Mouse (Mus musculus): ENCODE measurements around the gene Klrb1a. TPM values are rescaled to one million over a fixed set of nuclear protein-coding genes. Genes with fewer than 3 reads are reported as not detected.

Gene Klrb1a
- polyA plus RNA-seq, 1 experiment from 2014 or later: not detected

DNA sequence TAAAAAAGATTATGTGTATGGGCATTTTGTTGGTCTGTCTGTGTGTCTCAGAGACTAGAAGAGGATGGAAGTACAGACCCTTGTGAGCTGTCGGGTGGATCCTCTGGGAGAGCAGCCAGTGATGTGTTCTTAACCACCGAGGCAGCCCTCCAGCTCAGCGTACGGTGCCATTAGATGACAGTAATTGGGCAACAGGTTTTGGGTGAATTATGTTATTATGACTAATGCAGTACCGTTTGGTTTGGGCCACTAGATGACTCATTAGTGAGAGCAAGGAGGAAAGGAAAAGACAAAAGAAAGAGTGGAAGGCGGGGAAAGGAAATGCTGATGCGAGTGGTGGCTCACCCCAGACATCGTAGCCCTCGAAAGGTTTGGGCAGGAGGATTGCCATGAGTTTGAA lies 28.7 kb downstream of the Klrb1a start:
- Histone ChIP-seq H3K4me2 (replicated peaks; ENCODE audit: low read depth, low read length) (no peak overlapping the region), H3K9ac (replicated peaks; ENCODE audit: low read depth, low read length) (no peak overlapping the region), H3K27ac (ENCODE audit: low read length) (no peak overlapping the region), H3K4me3 (ENCODE audit: low read depth, low read length) (no peak overlapping the region), H3K9me3 (ENCODE audit: control insufficient read depth, low read depth, low read length) (no peaks in the 10 kb centered on the region), H3K36me3 (ENCODE audit: control insufficient read depth, insufficient read depth, low read length) (no peaks in the 10 kb centered on the region), H3K27me3 (ENCODE audit: control insufficient read depth, insufficient read depth, low read length) (no peaks in the 10 kb centered on the region), H3K4me1 (ENCODE audit: control insufficient read depth, insufficient read depth, low read length) (no peaks in the 10 kb centered on the region)
- ATAC-seq (ENCODE audit: insufficient number of reproducible peaks, insufficient read depth, low FRiP score, low read depth): no peak
- 82% methylated on average over 9 of the region's 9 CpGs for WGBS

DNA sequence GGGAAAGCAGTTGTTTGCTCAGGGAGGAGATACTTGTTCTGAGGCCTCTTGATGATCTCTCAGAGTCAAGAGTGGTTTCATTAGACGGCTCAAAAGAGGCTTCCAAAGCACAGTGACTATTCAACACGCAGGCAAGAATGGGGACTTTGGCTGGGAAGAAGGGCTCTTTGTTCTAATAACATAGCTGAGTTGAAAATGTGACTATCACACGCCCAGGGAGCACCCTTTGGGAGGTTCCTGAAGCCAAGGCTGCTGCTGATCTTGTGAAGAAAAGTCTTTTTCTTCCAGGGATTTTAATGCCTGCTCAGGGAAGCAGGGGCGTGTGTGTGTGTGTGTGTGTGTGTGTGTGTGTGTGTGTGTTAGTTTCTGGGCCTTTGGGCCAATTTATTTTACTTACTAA lies 33.9 kb downstream of the Klrb1a start:
- Histone ChIP-seq H3K4me2 (replicated peaks; ENCODE audit: low read depth, low read length) (no peak overlapping the region), H3K4me1 (ENCODE audit: control insufficient read depth, insufficient read depth, low read length) (no peaks in the 10 kb centered on the region), H3K9me3 (ENCODE audit: control insufficient read depth, low read depth, low read length) (no peaks in the 10 kb centered on the region), H3K36me3 (ENCODE audit: control insufficient read depth, insufficient read depth, low read length) (no peaks in the 10 kb centered on the region), H3K9ac (replicated peaks; ENCODE audit: low read depth, low read length) (no peak overlapping the region), H3K27me3 (ENCODE audit: control insufficient read depth, insufficient read depth, low read length) (no peaks in the 10 kb centered on the region), H3K27ac (ENCODE audit: low read length) (no peak overlapping the region), H3K4me3 (ENCODE audit: low read depth, low read length) (no peak overlapping the region)
- ATAC-seq (ENCODE audit: insufficient number of reproducible peaks, insufficient read depth, low FRiP score, low read depth): no peak
- WGBS: 56% methylated on average over 4 of the region's 4 CpGs

DNA sequence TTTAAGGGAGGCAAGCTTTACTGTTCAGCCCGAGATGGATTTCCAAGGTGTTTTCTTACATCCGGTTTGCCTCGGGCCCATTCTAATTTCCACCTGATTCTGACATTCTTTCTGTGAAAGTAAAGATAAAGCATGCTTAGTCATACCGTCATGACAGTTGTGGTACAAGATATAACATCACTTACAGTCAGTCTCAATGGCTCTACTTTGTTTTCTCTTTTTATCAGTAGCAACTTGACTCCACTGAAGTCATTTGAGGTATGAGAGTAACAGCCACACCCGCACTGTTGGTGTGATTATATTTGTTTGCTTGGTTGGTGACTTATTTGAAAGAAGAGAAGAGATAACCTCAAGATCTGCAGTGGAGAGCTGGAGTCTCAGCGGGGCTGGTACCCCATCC lies 35.7 kb downstream of the Klrb1a start:
- WGBS: 57% methylated on average over 6 of the region's 6 CpGs
- H3K9me3 ChIP-seq (ENCODE audit: control insufficient read depth, low read depth, low read length): no peaks in the 10 kb centered on the region

DNA sequence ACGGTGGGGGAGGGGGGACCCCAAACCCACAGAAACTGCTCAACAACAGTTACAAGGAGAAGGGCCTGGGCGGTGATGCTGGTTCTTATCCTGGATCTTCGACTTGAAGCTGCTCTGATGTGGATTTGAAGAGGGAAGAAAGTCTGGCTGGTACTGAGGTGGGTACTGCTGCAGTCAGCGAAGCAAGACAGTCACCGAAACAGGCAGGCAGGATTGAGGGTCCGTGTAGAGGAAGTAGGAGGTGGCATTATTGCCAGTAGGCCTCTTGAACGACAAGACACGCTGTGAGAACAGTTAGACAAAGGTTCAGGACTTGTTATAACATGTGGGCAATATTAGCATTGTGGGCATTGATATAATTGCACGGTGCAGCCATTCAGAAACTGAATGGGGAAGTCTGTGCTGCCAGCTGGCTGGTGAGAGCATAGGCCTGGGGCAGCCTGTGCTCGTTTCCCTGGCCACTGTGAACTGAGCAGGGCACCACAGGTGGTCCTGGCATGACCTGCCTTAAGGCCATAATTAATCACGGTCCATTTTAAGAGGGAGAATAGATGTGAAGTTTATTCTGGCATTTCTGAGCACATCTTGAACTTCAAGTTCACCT lies 37.6 kb downstream of the Klrb1a start:
- Histone ChIP-seq H3K9me3 (ENCODE audit: control insufficient read depth, low read depth, low read length) (no peaks in the 10 kb centered on the region), H3K27me3 (ENCODE audit: control insufficient read depth, insufficient read depth, low read length) (no peaks in the 10 kb centered on the region), H3K4me3 (ENCODE audit: low read depth, low read length) (no peak overlapping the region), H3K4me1 (ENCODE audit: control insufficient read depth, insufficient read depth, low read length) (no peaks in the 10 kb centered on the region), H3K27ac (ENCODE audit: low read length) (no peak overlapping the region), H3K36me3 (ENCODE audit: control insufficient read depth, insufficient read depth, low read length) (no peaks in the 10 kb centered on the region), H3K9ac (replicated peaks; ENCODE audit: low read depth, low read length) (no peak overlapping the region), H3K4me2 (replicated peaks; ENCODE audit: low read depth, low read length) (no peak overlapping the region)
- ATAC-seq (ENCODE audit: insufficient number of reproducible peaks, insufficient read depth, low FRiP score, low read depth): no peak
- WGBS: 73% methylated on average over 11 of the region's 11 CpGs

More for the DNA sequence above, 35.7 kb downstream of the Klrb1a start:
- Histone ChIP-seq H3K4me3 (ENCODE audit: low read depth, low read length) (no peak overlapping the region), H3K27ac (ENCODE audit: low read length) (no peak overlapping the region), H3K4me1 (ENCODE audit: control insufficient read depth, insufficient read depth, low read length) (no peaks in the 10 kb centered on the region), H3K9ac (replicated peaks; ENCODE audit: low read depth, low read length) (no peak overlapping the region), H3K27me3 (ENCODE audit: control insufficient read depth, insufficient read depth, low read length) (no peaks in the 10 kb centered on the region), H3K4me2 (replicated peaks; ENCODE audit: low read depth, low read length) (no peak overlapping the region), H3K36me3 (ENCODE audit: control insufficient read depth, insufficient read depth, low read length) (no peaks in the 10 kb centered on the region)
- ATAC-seq (ENCODE audit: insufficient number of reproducible peaks, insufficient read depth, low FRiP score, low read depth): no peak

- H3K36me3 ChIP-seq (ENCODE audit: control insufficient read depth, insufficient read depth, low read length): no peaks in the 10 kb centered on the region
- peak; percentile 37; the same call in 1 of the 2 replicates for ATAC-seq (ENCODE audit: insufficient number of reproducible peaks, insufficient read depth, low FRiP score, low read depth)
- 21% methylated on average over 10 of the region's 10 CpGs for WGBS
- no peaks in the 10 kb centered on the region for H3K9me3 ChIP-seq (ENCODE audit: control insufficient read depth, low read depth, low read length)
- no peak overlapping the region for H3K4me2 ChIP-seq (replicated peaks; ENCODE audit: low read depth, low read length)
- H3K27ac ChIP-seq (ENCODE audit: low read length): no peak overlapping the region
- no peak overlapping the region for H3K9ac ChIP-seq (replicated peaks; ENCODE audit: low read depth, low read length)
- H3K27me3 ChIP-seq (ENCODE audit: control insufficient read depth, insufficient read depth, low read length): no peaks in the 10 kb centered on the region
- H3K4me3 ChIP-seq (ENCODE audit: low read depth, low read length): no peak overlapping the region
- no peaks in the 10 kb centered on the region for H3K4me1 ChIP-seq (ENCODE audit: control insufficient read depth, insufficient read depth, low read length)
These were observed 39.2 kb downstream of the Klrb1a start for GRCm38 (mm10) chr6:128584070-128584660.

DNA sequence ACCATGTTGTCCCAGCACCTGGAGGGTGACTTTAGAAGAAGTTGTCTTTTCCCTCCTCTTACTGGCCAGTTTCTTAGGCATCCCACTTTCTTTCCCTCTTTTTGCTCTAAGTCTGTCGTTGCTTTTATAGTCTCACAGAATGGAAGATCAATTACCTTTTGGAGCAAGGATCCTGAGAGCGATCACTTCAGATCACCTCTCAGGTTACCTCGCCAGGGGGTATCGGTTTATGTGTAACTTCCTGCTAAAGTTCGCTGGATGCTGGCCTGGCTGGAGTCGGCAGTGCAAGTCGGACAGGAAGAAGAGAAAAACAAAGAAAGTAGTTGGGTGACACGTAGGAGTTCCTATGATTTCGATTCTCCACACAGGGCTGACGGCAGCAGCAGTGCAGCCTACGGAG lies 41.8 kb downstream of the Klrb1a start, which contains the start of gene A2ml1:
Gene A2ml1, minus strand, starts transcription at position 101 of the 400 bp plus-strand sequence.
- no peaks in the 10 kb centered on the region for H3K27me3 ChIP-seq (ENCODE audit: control insufficient read depth, insufficient read depth, low read length)
- 66% methylated on average over 11 of the region's 11 CpGs for WGBS
- no peak within 1 kb of the TSS for H3K4me3 ChIP-seq (ENCODE audit: low read depth, low read length)
- no peak within 1 kb of the TSS for H3K27ac ChIP-seq (ENCODE audit: low read length)
- ATAC-seq (ENCODE audit: insufficient number of reproducible peaks, insufficient read depth, low FRiP score, low read depth): no peak
- no peaks in the 10 kb centered on the region for H3K4me1 ChIP-seq (ENCODE audit: control insufficient read depth, insufficient read depth, low read length)
- H3K9me3 ChIP-seq (ENCODE audit: control insufficient read depth, low read depth, low read length): no peaks in the 10 kb centered on the region
- no peaks in the 10 kb centered on the region for H3K36me3 ChIP-seq (ENCODE audit: control insufficient read depth, insufficient read depth, low read length)
- no peak within 1 kb of the TSS for H3K9ac ChIP-seq (replicated peaks; ENCODE audit: low read depth, low read length)
- H3K4me2 ChIP-seq (replicated peaks; ENCODE audit: low read depth, low read length): no peak within 1 kb of the TSS

DNA sequence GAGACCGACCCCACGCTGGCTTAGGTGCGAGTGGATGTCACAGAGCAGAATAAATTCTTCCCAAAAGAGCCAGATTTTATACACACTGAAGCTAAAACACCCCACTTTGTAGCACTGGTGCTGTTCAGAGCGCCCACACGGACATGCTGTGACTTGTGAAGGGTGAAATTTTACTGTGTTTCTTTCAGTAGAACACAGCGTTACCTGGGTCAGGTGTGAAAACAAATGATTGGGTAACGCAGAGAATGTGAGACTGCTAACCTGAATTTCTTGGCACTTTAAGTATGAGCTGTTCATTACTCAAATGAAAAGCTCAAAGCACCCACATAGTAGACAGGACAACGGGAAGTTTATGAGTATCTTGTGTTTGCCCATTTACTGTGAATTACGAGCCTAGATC lies 46.0 kb downstream of the Klrb1a start:
- Histone ChIP-seq H3K36me3 (ENCODE audit: control insufficient read depth, insufficient read depth, low read length) (no peaks in the 10 kb centered on the region), H3K4me2 (replicated peaks; ENCODE audit: low read depth, low read length) (no peak overlapping the region), H3K4me1 (ENCODE audit: control insufficient read depth, insufficient read depth, low read length) (no peaks in the 10 kb centered on the region), H3K27ac (ENCODE audit: low read length) (no peak overlapping the region), H3K9ac (replicated peaks; ENCODE audit: low read depth, low read length) (no peak overlapping the region), H3K9me3 (ENCODE audit: control insufficient read depth, low read depth, low read length) (no peaks in the 10 kb centered on the region), H3K4me3 (ENCODE audit: low read depth, low read length) (no peak overlapping the region), H3K27me3 (ENCODE audit: control insufficient read depth, insufficient read depth, low read length) (no peaks in the 10 kb centered on the region)
- WGBS: 70% methylated on average over 9 of the region's 9 CpGs
- ATAC-seq (ENCODE audit: insufficient number of reproducible peaks, insufficient read depth, low FRiP score, low read depth): no peak

DNA sequence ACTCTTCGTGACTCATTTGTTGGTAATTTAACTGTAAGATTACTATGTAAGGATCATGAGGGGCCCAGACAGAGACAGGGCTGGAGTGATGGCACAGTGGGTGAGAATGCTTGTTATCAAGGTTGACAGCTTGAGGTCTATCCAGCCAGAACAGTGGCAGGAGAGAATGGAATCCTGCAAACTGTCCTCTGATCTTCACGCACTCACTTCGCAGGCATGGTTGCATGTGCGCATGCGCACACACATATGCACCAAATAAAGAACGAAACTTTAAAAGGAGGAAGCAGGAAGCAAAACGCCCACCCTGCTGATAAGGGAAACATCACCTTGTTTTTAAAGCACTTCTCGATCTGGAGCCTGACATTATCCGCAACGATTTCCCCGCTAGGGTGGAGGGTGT lies 56.7 kb downstream of the Klrb1a start:
- WGBS: 92% methylated on average over 11 of the region's 11 CpGs
- no peaks in the 10 kb centered on the region for H3K27me3 ChIP-seq (ENCODE audit: control insufficient read depth, insufficient read depth, low read length)
- H3K9me3 ChIP-seq (ENCODE audit: control insufficient read depth, low read depth, low read length): no peaks in the 10 kb centered on the region
- no peaks in the 10 kb centered on the region for H3K4me1 ChIP-seq (ENCODE audit: control insufficient read depth, insufficient read depth, low read length)
- H3K4me3 ChIP-seq (ENCODE audit: low read depth, low read length): no peak overlapping the region
- no peak overlapping the region for H3K4me2 ChIP-seq (replicated peaks; ENCODE audit: low read depth, low read length)
- no peak overlapping the region for H3K27ac ChIP-seq (ENCODE audit: low read length)
- no peak for ATAC-seq (ENCODE audit: insufficient number of reproducible peaks, insufficient read depth, low FRiP score, low read depth)
- no peak overlapping the region for H3K9ac ChIP-seq (replicated peaks; ENCODE audit: low read depth, low read length)
- H3K36me3 ChIP-seq (ENCODE audit: control insufficient read depth, insufficient read depth, low read length): no peaks in the 10 kb centered on the region

All from stomach, embryonic 14.5 days (tissue).